Mouse (Mus musculus) forebrain, embryonic 12.5 days (tissue): ENCODE results near the gene Unc5b. TPM values are rescaled to one million over a fixed set of nuclear protein-coding genes. Genes with fewer than 3 reads are reported as not detected.

Source experiments
- ATAC-seq: fragments of 200-750 bp; cut with Nextera tagmentation; 2 replicates; pipeline ENCODE4 v1.8.0; 2017; ENCODE audit warnings: moderate TSS enrichment; ENCODE audit not compliant: low FRiP score
- H3K27ac ChIP-seq: fragments of 300-500 bp; sonication (generic); 2 replicates; pipeline ENCODE4 v1.5.1; 2016; ENCODE audit warnings: mild to moderate bottlenecking
- H3K27me3 ChIP-seq: fragments of 300-500 bp; sonication (generic); 2 replicates; pipeline ENCODE4 v1.6.1; 2016; ENCODE audit warnings: mild to moderate bottlenecking
- H3K36me3 ChIP-seq: fragments of 300-500 bp; sonication (generic); replicated peaks from 2 replicates; pipeline ENCODE4 v1.6.1; 2016; ENCODE audit warnings: mild to moderate bottlenecking
- H3K4me1 ChIP-seq: fragments of 300-500 bp; sonication (generic); 2 replicates; pipeline ENCODE4 v1.6.1; 2016
- H3K4me2 ChIP-seq: fragments of 300-500 bp; sonication (generic); 2 replicates; pipeline ENCODE4 v1.6.1; 2016; ENCODE audit warnings: mild to moderate bottlenecking, moderate library complexity
- H3K4me3 ChIP-seq: fragments of 300-500 bp; sonication (generic); replicated peaks from 2 replicates; pipeline ENCODE4 v1.5.1; 2016; ENCODE audit warnings: mild to moderate bottlenecking
- H3K9ac ChIP-seq: fragments of 300-500 bp; sonication (generic); 2 replicates; pipeline ENCODE4 v1.6.1; 2016; ENCODE audit warnings: mild to moderate bottlenecking
- H3K9me3 ChIP-seq: fragments of 300-500 bp; sonication (generic); 2 replicates; pipeline ENCODE4 v1.6.1; 2016
- WGBS: fragments of 180-500 bp; shearing (Covaris S2); methylation state at CpG from one replicate; pipeline ENCODE4 v1.1.7; 2016; 5-methylcytosine and 5-hydroxymethylcytosine counted together
- polyA plus RNA-seq: library from polyadenylated mRNA; unstranded; fragments of >200 nt; fragmentation: Nextera tagmentation; extraction: Ambion mirVana; gene quantifications from 2 replicates; pipeline ENCODE4 v1.2.1, GENCODE M21; 2016

Unc5b gene
- polyA plus RNA-seq, 1 experiment from 2014 or later: 4.7 TPM

GRCm38 (mm10) chr10:60762126-60762525 lies 69.3 kb downstream of the Unc5b start:
- Histone ChIP-seq H3K4me1 (no peaks in the 10 kb centered on the region), H3K27me3 (0 out of 2 replicates have a peak, but pooled peaks cover 3% of the 10 kb centered on the region), H3K27ac (no peak overlapping the region), H3K36me3 (no peaks in the 10 kb centered on the region), H3K9me3 (no peaks in the 10 kb centered on the region), H3K4me3 (no peak overlapping the region), H3K9ac (no peak overlapping the region), H3K4me2 (no peak overlapping the region)
- WGBS: 85% methylated on average over 1 of the region's 1 CpGs
- no peak for ATAC-seq

- no peak overlapping the region for H3K4me3 ChIP-seq
- no peak overlapping the region for H3K27ac ChIP-seq
- WGBS: 8% methylated on average over 14 of the region's 14 CpGs
- H3K27me3 ChIP-seq: 0 out of 2 replicates have a peak, but pooled peaks cover 3% of the 10 kb centered on the region
- no peak overlapping the region for H3K9ac ChIP-seq
- no peaks in the 10 kb centered on the region for H3K36me3 ChIP-seq
- H3K9me3 ChIP-seq: no peaks in the 10 kb centered on the region
- ATAC-seq: peak; percentile 85
- H3K4me2 ChIP-seq: no peak overlapping the region
- no peaks in the 10 kb centered on the region for H3K4me1 ChIP-seq
Measured at GRCm38 (mm10) chr10:60760377-60760776, 71.0 kb downstream of the Unc5b start.

- Histone ChIP-seq H3K9me3 (no peaks in the 10 kb centered on the region), H3K27me3 (0 out of 2 replicates have a peak, but pooled peaks cover 3% of the 10 kb centered on the region), H3K9ac (no peak overlapping the region), H3K4me3 (no peak overlapping the region), H3K4me2 (no peak overlapping the region), H3K27ac (no peak overlapping the region), H3K4me1 (peaks cover 8% of the 10 kb centered on the region), H3K36me3 (no peaks in the 10 kb centered on the region)
- no peak for ATAC-seq
- WGBS: 6% methylated on average over 7 of the region's 7 CpGs
Measured at GRCm38 (mm10) chr10:60756992-60757391, 74.4 kb downstream of the Unc5b start.

GRCm38 (mm10) chr10:60756146-60756545 lies 75.2 kb downstream of the Unc5b start:
- Histone ChIP-seq H3K27me3 (0 out of 2 replicates have a peak, but pooled peaks cover 3% of the 10 kb centered on the region), H3K9ac (no peak overlapping the region), H3K4me1 (peaks cover 16% of the 10 kb centered on the region), H3K36me3 (no peaks in the 10 kb centered on the region), H3K9me3 (no peaks in the 10 kb centered on the region), H3K4me2 (no peak overlapping the region), H3K4me3 (no peak overlapping the region), H3K27ac (no peak overlapping the region)
- no peak for ATAC-seq

- no peak for ATAC-seq
- WGBS: 77% methylated on average over 8 of the region's 8 CpGs
- no peaks in the 10 kb centered on the region for H3K9me3 ChIP-seq
- H3K36me3 ChIP-seq: no peaks in the 10 kb centered on the region
- H3K4me1 ChIP-seq: peaks cover 19% of the 10 kb centered on the region
- no peak overlapping the region for H3K27ac ChIP-seq
- no peak overlapping the region for H3K9ac ChIP-seq
- H3K4me3 ChIP-seq: no peak overlapping the region
- H3K4me2 ChIP-seq: no peak overlapping the region
- H3K27me3 ChIP-seq: no peaks in the 10 kb centered on the region
Measured at GRCm38 (mm10) chr10:60753941-60754340, 77.4 kb downstream of the Unc5b start.

GRCm38 (mm10) chr10:60753261-60753660 lies 78.1 kb downstream of the Unc5b start:
- ATAC-seq: no peak
- H3K9me3 ChIP-seq: no peaks in the 10 kb centered on the region

GRCm38 (mm10) chr10:60752040-60753020 lies 79.1 kb downstream of the Unc5b start, which contains the start of gene Slc29a3:
Gene Slc29a3, minus strand, starts transcription at chr10:60752794.
- WGBS: 7% methylated on average over 37 of the region's 41 CpGs
- H3K27ac ChIP-seq: peak within 1 kb of the TSS; percentile 70
- H3K36me3 ChIP-seq: no peaks in the 10 kb centered on the region
- H3K9ac ChIP-seq: peak within 1 kb of the TSS; percentile 80
- H3K4me2 ChIP-seq: peak within 1 kb of the TSS; percentile 79
- peak; percentile 97 for ATAC-seq
- peaks cover 19% of the 10 kb centered on the region for H3K4me1 ChIP-seq
- peak within 1 kb of the TSS; percentile 65 for H3K4me3 ChIP-seq
- H3K27me3 ChIP-seq: no peaks in the 10 kb centered on the region
- H3K9me3 ChIP-seq: no peaks in the 10 kb centered on the region

More at GRCm38 (mm10) chr10:60753261-60753660, 78.1 kb downstream of the Unc5b start:
- Histone ChIP-seq H3K9ac (peak overlapping the region; percentile 8; the same call in 1 of the 2 replicates), H3K4me3 (no peak overlapping the region), H3K27me3 (no peaks in the 10 kb centered on the region), H3K4me1 (peaks cover 19% of the 10 kb centered on the region), H3K36me3 (no peaks in the 10 kb centered on the region), H3K4me2 (no peak overlapping the region; the same call in 1 of the 2 replicates), H3K27ac (no peak overlapping the region)
- WGBS: 76% methylated on average over 9 of the region's 9 CpGs

- H3K9me3 ChIP-seq: no peaks in the 10 kb centered on the region
- H3K4me2 ChIP-seq: no peak overlapping the region
- 0 out of 2 replicates have a peak overlapping the region, but pooled peaks have one; percentile 0 for H3K9ac ChIP-seq
- no peak for ATAC-seq
- no peak overlapping the region for H3K27ac ChIP-seq
- H3K36me3 ChIP-seq: no peaks in the 10 kb centered on the region
- 92% methylated on average over 6 of the region's 6 CpGs for WGBS
- no peaks in the 10 kb centered on the region for H3K27me3 ChIP-seq
- H3K4me1 ChIP-seq: peaks cover 21% of the 10 kb centered on the region
- H3K4me3 ChIP-seq: no peak overlapping the region
Measured at GRCm38 (mm10) chr10:60747667-60748212, 83.6 kb downstream of the Unc5b start.

- no peaks in the 10 kb centered on the region for H3K36me3 ChIP-seq
- no peaks in the 10 kb centered on the region for H3K27me3 ChIP-seq
- no peak overlapping the region for H3K4me3 ChIP-seq
- H3K4me2 ChIP-seq: no peak overlapping the region
- no peak overlapping the region for H3K9ac ChIP-seq
- no peaks in the 10 kb centered on the region for H3K9me3 ChIP-seq
- peaks cover 13% of the 10 kb centered on the region for H3K4me1 ChIP-seq
- no peak overlapping the region for H3K27ac ChIP-seq
- 81% methylated on average over 2 of the region's 2 CpGs for WGBS
- no peak for ATAC-seq
Measured at GRCm38 (mm10) chr10:60746512-60746911, 84.9 kb downstream of the Unc5b start.

- H3K36me3 ChIP-seq: no peaks in the 10 kb centered on the region
- H3K4me1 ChIP-seq: peaks cover 7% of the 10 kb centered on the region
- WGBS: 92% methylated on average over 14 of the region's 14 CpGs
- ATAC-seq: no peak
- no peak overlapping the region for H3K4me2 ChIP-seq
- H3K27me3 ChIP-seq: no peaks in the 10 kb centered on the region
- H3K27ac ChIP-seq: no peak overlapping the region
- H3K9me3 ChIP-seq: no peaks in the 10 kb centered on the region
- no peak overlapping the region for H3K9ac ChIP-seq
- no peak overlapping the region for H3K4me3 ChIP-seq
Measured at GRCm38 (mm10) chr10:60744543-60745290, 86.7 kb downstream of the Unc5b start.

- H3K9me3 ChIP-seq: no peaks in the 10 kb centered on the region
- no peak overlapping the region for H3K27ac ChIP-seq
- peaks cover 7% of the 10 kb centered on the region for H3K4me1 ChIP-seq
- H3K9ac ChIP-seq: no peak overlapping the region
- H3K27me3 ChIP-seq: no peaks in the 10 kb centered on the region
- no peaks in the 10 kb centered on the region for H3K36me3 ChIP-seq
- 61% methylated on average over 9 of the region's 9 CpGs for WGBS
- H3K4me3 ChIP-seq: no peak overlapping the region
- H3K4me2 ChIP-seq: no peak overlapping the region
- no peak for ATAC-seq
Measured at GRCm38 (mm10) chr10:60743681-60744080, 87.7 kb downstream of the Unc5b start.

GRCm38 (mm10) chr10:60742942-60743341 lies 88.4 kb downstream of the Unc5b start:
- no peak for ATAC-seq
- 84% methylated on average over 6 of the region's 6 CpGs for WGBS
- Histone ChIP-seq H3K4me2 (no peak overlapping the region), H3K36me3 (no peaks in the 10 kb centered on the region), H3K9ac (no peak overlapping the region), H3K4me3 (no peak overlapping the region), H3K9me3 (no peaks in the 10 kb centered on the region), H3K4me1 (peaks cover 7% of the 10 kb centered on the region), H3K27me3 (no peaks in the 10 kb centered on the region), H3K27ac (no peak overlapping the region)
